In the genomic region with DNA sequence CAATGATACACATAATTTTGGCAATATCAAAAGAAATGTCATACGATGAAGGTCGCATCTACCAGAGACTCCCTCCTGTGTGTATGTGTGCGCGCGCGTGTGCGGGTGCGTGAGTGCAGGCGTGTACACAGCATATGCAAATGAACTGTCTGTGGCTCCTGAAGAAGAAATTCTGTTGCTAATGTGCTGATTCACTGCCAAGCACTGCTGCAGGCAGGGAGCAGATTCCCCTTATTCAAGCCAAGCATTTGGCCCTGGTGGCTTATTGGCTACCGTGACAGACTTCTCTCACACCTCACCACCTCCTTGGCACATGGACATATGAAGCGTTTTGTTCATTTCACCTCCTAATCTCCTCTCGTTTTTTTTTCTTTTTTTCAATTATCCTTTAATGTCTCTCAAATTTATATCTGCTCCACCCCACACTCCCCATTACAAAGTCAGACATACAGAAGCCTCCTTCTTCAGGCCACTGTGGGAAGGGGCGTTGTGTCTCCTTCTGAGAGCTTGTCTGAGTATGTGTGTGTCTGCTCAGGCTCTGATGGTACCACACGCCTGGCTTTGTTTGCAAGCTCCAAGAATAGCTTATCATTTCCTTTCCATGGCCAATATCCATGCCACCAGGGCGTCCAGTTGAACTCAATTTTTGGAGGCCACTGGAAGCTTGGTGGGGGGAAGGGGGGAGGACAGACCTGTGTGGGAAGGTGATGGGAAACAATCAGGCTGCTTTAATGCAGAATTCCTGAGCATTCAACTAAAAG, we compare ENCODE assay signal across 11 mouse cellular contexts.
DNase-seq lines count a peak whose midpoint lies in the region; ATAC-seq and TF ChIP-seq lines count a peak whose summit lies in the region.
"Had no signal": no experiment of that assay in that cellular context is flagged by ENCODE, and none has a peak within 500 bp of the region (broad histone marks: within the 10 kb centered on the region; RNA-seq: fewer than 3 reads in every experiment).

No protein-coding gene starts in this region.

- 70% methylated on average over 15 of the region's 15 CpGs for WGBS in lung, embryonic 14.5 days
- WGBS in lung, adult 2 months: 74% methylated on average over 15 of the region's 15 CpGs
- 57% methylated on average over 15 of the region's 15 CpGs for WGBS in heart, embryonic 13.5 days

- H3K4me2 ChIP-seq in lung, embryonic 14.5 days: no peak overlapping the region
- no peak overlapping the region for H3K4me2 ChIP-seq in heart, embryonic 13.5 days
- H3K4me2 ChIP-seq: embryonic facial prominence, embryonic 13.5 days had no signal

- ATAC-seq in lung, embryonic 14.5 days (ENCODE audit: insufficient read depth): no peak
- ATAC-seq in heart, embryonic 13.5 days (ENCODE audit: extremely low read depth, insufficient number of reproducible peaks, low FRiP score, low TSS enrichment): no peak
- no peak for ATAC-seq in megakaryocyte, adult 5-6 weeks (ENCODE audit: poor library complexity, severe bottlenecking)

- TF ChIP-seq CTCF in lung, embryonic 14.5 days (IDR thresholded peaks at IDR 0.05; ENCODE audit: low read depth): no peak
- TF ChIP-seq CTCF in lung, adult 2 months (IDR thresholded peaks at IDR 0.05; ENCODE audit: insufficient read depth, low read length): no peak

- no peaks in the 10 kb centered on the region for H3K27me3 ChIP-seq in lung, embryonic 14.5 days (ENCODE audit: insufficient read depth, low read length)
- H3K27me3 ChIP-seq in heart, embryonic 13.5 days (replicated peaks): no peaks in the 10 kb centered on the region
- H3K27me3 ChIP-seq: embryonic facial prominence, embryonic 13.5 days had no signal

- TF ChIP-seq POLR2A in lung, adult 2 months (IDR thresholded peaks at IDR 0.05; ENCODE audit: borderline replicate concordance, extremely low read depth, low read depth, low read length): no peak

- no peaks in the 10 kb centered on the region for H3K36me3 ChIP-seq in lung, embryonic 14.5 days (ENCODE audit: insufficient read depth)
- H3K36me3 ChIP-seq in heart, embryonic 13.5 days: no peaks in the 10 kb centered on the region
- H3K36me3 ChIP-seq: embryonic facial prominence, embryonic 13.5 days; G1E had no signal

- no peaks in the 10 kb centered on the region for H3K4me1 ChIP-seq in lung, embryonic 14.5 days (ENCODE audit: insufficient read depth)
- H3K4me1 ChIP-seq in lung, adult 2 months (ENCODE audit: control insufficient read depth, insufficient read depth, low read length): no peaks in the 10 kb centered on the region
- peaks cover 51% of the 10 kb centered on the region for H3K4me1 ChIP-seq in heart, embryonic 13.5 days
- H3K4me1 ChIP-seq: megakaryocyte, embryonic 14.5 days had no signal

- H3K9me3 ChIP-seq in lung, embryonic 14.5 days (ENCODE audit: low read depth, low read length): no peaks in the 10 kb centered on the region
- H3K9me3 ChIP-seq in heart, embryonic 13.5 days: no peaks in the 10 kb centered on the region; the same call in 1 of the 2 replicates
- H3K9me3 ChIP-seq: embryonic facial prominence, embryonic 13.5 days; G1E; megakaryocyte, embryonic 14.5 days had no signal

- H3K4me3 ChIP-seq in lung, embryonic 14.5 days (ENCODE audit: low read depth, low read length): no peak overlapping the region
- no peak overlapping the region for H3K4me3 ChIP-seq in lung, adult 2 months (replicated peaks; ENCODE audit: extremely low read depth, low read depth, low read length)
- no peak overlapping the region for H3K4me3 ChIP-seq in heart, embryonic 13.5 days
- H3K4me3 ChIP-seq: embryonic facial prominence, embryonic 13.5 days; megakaryocyte, embryonic 14.5 days had no signal

- peak; percentile 37 for DNase-seq in lung, embryonic 14.5 days
- no peak for DNase-seq in lung, adult 2 months
- DNase-seq in cerebellum, adult 9-10 months: peak; percentile 88
- DNase-seq in right cerebral cortex, postnatal 14 days: peak; percentile 19
- DNase-seq in urinary bladder, adult 2 months (ENCODE audit: low spot score): no peak
- DNase-seq in spleen, postnatal 10 days (ENCODE audit: low spot score in 2 of 2): no peak

- H3K9ac ChIP-seq in lung, embryonic 14.5 days: no peak overlapping the region
- no peak overlapping the region for H3K9ac ChIP-seq in heart, embryonic 13.5 days
- H3K9ac ChIP-seq: embryonic facial prominence, embryonic 13.5 days had no signal

- H3K27ac ChIP-seq in lung, embryonic 14.5 days (ENCODE audit: low read depth): no peak overlapping the region
- peak overlapping the region; percentile 70 for H3K27ac ChIP-seq in heart, embryonic 13.5 days (replicated peaks)
- H3K27ac ChIP-seq: embryonic facial prominence, embryonic 13.5 days had no signal

Comparison
In these comparisons a context has a peak if more than half of its experiments do, and no peak if none do; other contexts are left out.
1. DNase-seq: peak in lung, embryonic 14.5 days (single experiment), cerebellum, adult 9-10 months (single experiment) and right cerebral cortex, postnatal 14 days (single experiment); none in lung, adult 2 months (single experiment), urinary bladder, adult 2 months (single experiment) and spleen, postnatal 10 days (0 of 2).